Mouse (Mus musculus) MEL (cell line): ENCODE measurements around the gene Magi2. TPM values are rescaled to one million over a fixed set of nuclear protein-coding genes. Genes with fewer than 3 reads are reported as not detected.

Source experiments
- DNase-seq: peaks from one replicate; pipeline ENCODE4 v3.0.0; 2011; ENCODE audit warnings: low read depth, low spot score
- H3K27ac ChIP-seq: 2 replicates; pipeline ENCODE4 v1.5.1; 2012; ENCODE audit warnings: low read depth, mild to moderate bottlenecking, control low read depth, low read length, moderate library complexity; ENCODE audit not compliant: control insufficient read depth
- H3K27me3 ChIP-seq, 2 experiments: fragments of 150-350 bp in 1 of 2; sonication (generic) in 1 of 2; 2 replicates each; pipeline ENCODE4 v1.6.1; 2012; ENCODE audit warnings: low read length in 2 of 2, mild to moderate bottlenecking in 2 of 2, improper control_type of control experiment in 1 of 2, moderate library complexity in 1 of 2; ENCODE audit not compliant: insufficient read depth in 2 of 2, control insufficient read depth in 1 of 2
- H3K36me3 ChIP-seq, 2 experiments: 2 replicates each; pipeline ENCODE4 v1.6.1; 2012 to 2014; ENCODE audit warnings: low read length in 2 of 2, improper control_type of control experiment in 1 of 2, inconsistent platforms in 1 of 2, mild to moderate bottlenecking in 1 of 2; ENCODE audit not compliant: insufficient read depth in 2 of 2, control insufficient read depth in 1 of 2
- H3K4me1 ChIP-seq, 2 experiments: fragments of 150-350 bp in 1 of 2; sonication (generic) in 1 of 2; 2 replicates each; pipeline ENCODE4 v1.6.1; 2012; ENCODE audit warnings: low read length in 2 of 2, improper control_type of control experiment in 1 of 2, mild to moderate bottlenecking in 1 of 2; ENCODE audit not compliant: insufficient read depth in 2 of 2, control insufficient read depth in 1 of 2
- H3K4me3 ChIP-seq, 2 experiments: fragments of 150-350 bp in 1 of 2; sonication (generic) in 1 of 2; 2 replicates each; pipeline ENCODE4 v1.5.1; 2012; ENCODE audit warnings: low read depth in 2 of 2, low read length in 2 of 2, mild to moderate bottlenecking in 2 of 2, moderate library complexity in 2 of 2, control low read depth in 1 of 2, improper control_type of control experiment in 1 of 2; ENCODE audit not compliant: control insufficient read depth in 1 of 2, insufficient read depth in 1 of 2
- H3K79me2 ChIP-seq: 2 replicates; pipeline ENCODE4 v1.6.1; 2012; ENCODE audit warnings: mild to moderate bottlenecking, low read length, moderate library complexity; ENCODE audit not compliant: control insufficient read depth, poor library complexity, insufficient read depth
- H3K9ac ChIP-seq: 2 replicates; pipeline ENCODE4 v1.6.1; 2012; ENCODE audit warnings: low read depth, mild to moderate bottlenecking, control low read depth, low read length, moderate library complexity; ENCODE audit not compliant: control insufficient read depth, poor library complexity, severe bottlenecking
- H3K9me3 ChIP-seq: fragments of 150-350 bp; sonication (generic); replicated peaks from 2 replicates; pipeline ENCODE4 v1.6.1; 2012; ENCODE audit warnings: mild to moderate bottlenecking, low read length, improper control_type of control experiment, moderate library complexity; ENCODE audit not compliant: insufficient read depth
- BHLHE40 ChIP-seq: IDR thresholded peaks from 2 replicates; pipeline ENCODE4 v1.6.1; 2012; ENCODE audit warnings: low read depth, mild to moderate bottlenecking, inconsistent platforms, low read length, improper control_type of control experiment, borderline replicate concordance
- CHD2 ChIP-seq: IDR thresholded peaks from 2 replicates; pipeline ENCODE4 v1.6.1; 2011; ENCODE audit warnings: low read length, improper control_type of control experiment
- CTCF ChIP-seq, 3 experiments: IDR thresholded peaks in 2 of 3; conservative IDR thresholded peaks in 1 of 3; 2 replicates each; pipeline ENCODE4 v1.5.1; 2011 to 2012; ENCODE audit warnings: low read length in 3 of 3, low read depth in 2 of 3, mild to moderate bottlenecking in 2 of 3, improper control_type of control experiment in 1 of 3, inconsistent platforms in 1 of 3, mixed read lengths in 1 of 3, moderate library complexity in 1 of 3; ENCODE audit not compliant: control insufficient read depth in 1 of 3, insufficient read depth in 1 of 3, poor library complexity in 1 of 3, severe bottlenecking in 1 of 3
- E2F4 ChIP-seq: IDR thresholded peaks from 2 replicates; pipeline ENCODE4 v1.6.1; 2011; ENCODE audit warnings: low read depth, low read length, improper control_type of control experiment, borderline replicate concordance
- EP300 ChIP-seq, 2 experiments: IDR thresholded peaks; 2 replicates each; pipeline ENCODE4 v1.6.1; 2011; ENCODE audit warnings: improper control_type of control experiment in 2 of 2, low read length in 2 of 2, low read depth in 1 of 2, mild to moderate bottlenecking in 1 of 2
- GABPA ChIP-seq: IDR thresholded peaks from 2 replicates; pipeline ENCODE4 v1.6.1; 2012; ENCODE audit warnings: low read depth, mild to moderate bottlenecking, inconsistent platforms, low read length, improper control_type of control experiment, moderate library complexity
- GATA1 ChIP-seq: IDR thresholded peaks from 2 replicates; pipeline ENCODE4 v1.6.1; 2011; ENCODE audit warnings: low read depth, low read length, improper control_type of control experiment
- KAT2A ChIP-seq: conservative IDR thresholded peaks from 2 replicates; pipeline ENCODE4 v1.6.1; 2012; ENCODE audit warnings: low read depth, low read length, improper control_type of control experiment, inconsistent platforms
- MAFK ChIP-seq: IDR thresholded peaks from 2 replicates; pipeline ENCODE4 v1.6.1; 2011; ENCODE audit warnings: low read depth, mild to moderate bottlenecking, low read length, improper control_type of control experiment, borderline replicate concordance
- MAZ ChIP-seq: IDR thresholded peaks from 2 replicates; pipeline ENCODE4 v1.6.1; 2012; ENCODE audit warnings: low read depth, mild to moderate bottlenecking, inconsistent platforms, low read length, improper control_type of control experiment
- MYB ChIP-seq: IDR thresholded peaks from 2 replicates; pipeline ENCODE4 v1.6.1; 2011; ENCODE audit warnings: mild to moderate bottlenecking, low read depth, low read length, improper control_type of control experiment
- MYC ChIP-seq: IDR thresholded peaks from 2 replicates; pipeline ENCODE4 v1.6.1; 2011; ENCODE audit warnings: low read depth, mild to moderate bottlenecking, low read length, improper control_type of control experiment, moderate library complexity
- NELFE ChIP-seq: IDR thresholded peaks from 2 replicates; pipeline ENCODE4 v1.6.1; 2011; ENCODE audit warnings: low read depth, low read length, improper control_type of control experiment
- POLR2AphosphoS2 ChIP-seq: IDR thresholded peaks from 2 replicates; pipeline ENCODE4 v1.6.1; 2011; ENCODE audit warnings: low read length, improper control_type of control experiment
- RAD21 ChIP-seq: IDR thresholded peaks from 2 replicates; pipeline ENCODE4 v1.6.1; 2011; ENCODE audit warnings: mild to moderate bottlenecking, low read depth, low read length, improper control_type of control experiment
- RCOR1 ChIP-seq: IDR thresholded peaks from 2 replicates; pipeline ENCODE4 v1.6.1; 2012; ENCODE audit warnings: low read depth, mild to moderate bottlenecking, inconsistent platforms, low read length, improper control_type of control experiment
- SIN3A ChIP-seq: IDR thresholded peaks from 2 replicates; pipeline ENCODE4 v1.6.1; 2012; ENCODE audit warnings: low read length, improper control_type of control experiment, inconsistent platforms
- SMC3 ChIP-seq: IDR thresholded peaks from 2 replicates; pipeline ENCODE4 v1.6.1; 2011; ENCODE audit warnings: low read depth, low read length, improper control_type of control experiment
- TAL1 ChIP-seq: IDR thresholded peaks from 2 replicates; pipeline ENCODE4 v1.6.1; 2012; ENCODE audit warnings: mild to moderate bottlenecking, inconsistent platforms, low read length, moderate library complexity, mixed read lengths
- TBP ChIP-seq: IDR thresholded peaks from 2 replicates; pipeline ENCODE4 v1.8.0; 2011; ENCODE audit warnings: low read depth, low read length, improper control_type of control experiment
- TCF12 ChIP-seq: IDR thresholded peaks from 2 replicates; pipeline ENCODE4 v1.6.1; 2014; ENCODE audit warnings: low read depth, mild to moderate bottlenecking, inconsistent platforms, low read length, improper control_type of control experiment, moderate library complexity
- UBTF ChIP-seq: IDR thresholded peaks from 2 replicates; pipeline ENCODE4 v1.6.1; 2012; ENCODE audit warnings: low read depth, mild to moderate bottlenecking, inconsistent platforms, low read length, improper control_type of control experiment, moderate library complexity, borderline replicate concordance; ENCODE audit not compliant: insufficient read depth
- USF1 ChIP-seq: IDR thresholded peaks from 2 replicates; pipeline ENCODE4 v1.6.1; 2014; ENCODE audit warnings: low read depth, mild to moderate bottlenecking, inconsistent platforms, low read length, improper control_type of control experiment, moderate library complexity
- USF2 ChIP-seq, 2 experiments: IDR thresholded peaks; 2 replicates each; pipeline ENCODE4 v1.6.1; 2011 to 2012; ENCODE audit warnings: improper control_type of control experiment in 2 of 2, low read length in 2 of 2, borderline replicate concordance in 1 of 2, inconsistent platforms in 1 of 2, low read depth in 1 of 2, mild to moderate bottlenecking in 1 of 2; ENCODE audit not compliant: insufficient read depth in 1 of 2
- ZC3H11A ChIP-seq: IDR thresholded peaks from 2 replicates; pipeline ENCODE4 v1.6.1; 2012; ENCODE audit warnings: low read depth, mild to moderate bottlenecking, inconsistent platforms, low read length, improper control_type of control experiment
- ZKSCAN1 ChIP-seq: IDR thresholded peaks from 2 replicates; pipeline ENCODE4 v1.6.1; 2012; ENCODE audit warnings: low read depth, mild to moderate bottlenecking, inconsistent platforms, low read length, improper control_type of control experiment, moderate library complexity
- ZNF384 ChIP-seq: IDR thresholded peaks from 2 replicates; pipeline ENCODE4 v1.6.1; 2012; ENCODE audit warnings: low read depth, mild to moderate bottlenecking, inconsistent platforms, low read length, improper control_type of control experiment
- polyA plus RNA-seq, 2 experiments: library from polyadenylated mRNA; stranded (reverse) in 1 of 2; unstranded in 1 of 2; fragments of >175 nt in 1 of 2; fragments of >200 nt in 1 of 2; gene quantifications; 2 replicates each; pipeline versions ENCODE4 v1.2.1 to v1.2.4; 2012; ENCODE audit warnings: low replicate concordance in 2 of 2, low read depth in 1 of 2; ENCODE audit not compliant: insufficient read length in 2 of 2, insufficient read depth in 1 of 2, missing spikeins in 1 of 2
- total RNA-seq: library from RNA; depleted of rRNA; stranded (reverse); fragments of 300-350 nt; gene quantifications from 2 replicates; pipeline ENCODE4 v1.2.3, GENCODE M21; 2012

Magi2 gene
- total and polyA plus RNA-seq, 3 experiments, result 0.46 to 0.47 TPM; not detected in 1

- Histone ChIP-seq H3K79me2 (no peaks in the 10 kb centered on the region), H3K9me3 (no peaks in the 10 kb centered on the region)
Observed at GRCm38 (mm10) chr5:20751696-20752095, 1524.9 kb downstream of the Magi2 start.

GRCm38 (mm10) chr5:20753096-20753495 lies 1526.3 kb downstream of the Magi2 start:
- no peak overlapping the region for H3K4me3 ChIP-seq
- no peaks in the 10 kb centered on the region for H3K4me1 ChIP-seq
- H3K36me3 ChIP-seq, result no peaks in the 10 kb centered on the region
- no peaks in the 10 kb centered on the region for H3K79me2 ChIP-seq
- no peak for TF ChIP-seq NELFE
- no peak for TF ChIP-seq RAD21
- no peak for TF ChIP-seq TBP
- no peak for TF ChIP-seq USF1
- no peak for TF ChIP-seq BHLHE40
- no peak for TF ChIP-seq MYB
- TF ChIP-seq SIN3A, result no peak
- no peak for TF ChIP-seq MYC
- TF ChIP-seq POLR2AphosphoS2, result no peak
- TF ChIP-seq USF2 (IDR thresholded peaks at IDR 0.05; ENCODE audit: borderline replicate concordance in 1 of 2, insufficient read depth in 1 of 2, low read depth in 1 of 2, low read length in 2 of 2), result no peak
- TF ChIP-seq MAZ, result no peak
- no peak for TF ChIP-seq CHD2
- no peak for TF ChIP-seq GATA1
- no peak for TF ChIP-seq ZC3H11A
- no peak for TF ChIP-seq TAL1
- TF ChIP-seq TCF12, result no peak
- no peak for TF ChIP-seq GABPA
- TF ChIP-seq, all 39 proteins: peak for 0
- H3K9me3 ChIP-seq, result no peaks in the 10 kb centered on the region
- no peak for DNase-seq
- no peak overlapping the region for H3K9ac ChIP-seq
- H3K27ac ChIP-seq, result no peak overlapping the region
- H3K27me3 ChIP-seq, result no peaks in the 10 kb centered on the region

More at GRCm38 (mm10) chr5:20751696-20752095, 1524.9 kb downstream of the Magi2 start:
- H3K4me1 ChIP-seq, result no peaks in the 10 kb centered on the region
- no peak overlapping the region for H3K9ac ChIP-seq
- H3K4me3 ChIP-seq, result no peak overlapping the region
- no peak overlapping the region for H3K27ac ChIP-seq
- H3K36me3 ChIP-seq, result no peaks in the 10 kb centered on the region
- DNase-seq, result no peak
- no peak for TF ChIP-seq TAL1
- no peak for TF ChIP-seq ZNF384
- TF ChIP-seq RCOR1, result no peak
- no peak for TF ChIP-seq BHLHE40
- no peak for TF ChIP-seq MYC
- TF ChIP-seq E2F4, result no peak
- no peak for TF ChIP-seq RAD21
- no peak for TF ChIP-seq KAT2A
- TF ChIP-seq CTCF (IDR thresholded peaks at IDR 0.05 in 2 of 3, conservative IDR thresholded peaks at IDR 0.05 in 1 of 3; ENCODE audit: control insufficient read depth in 1 of 3, insufficient read depth in 1 of 3, low read depth in 2 of 3, low read length in 3 of 3, poor library complexity in 1 of 3, severe bottlenecking in 1 of 3), result no peak
- no peak for TF ChIP-seq EP300 (IDR thresholded peaks at IDR 0.05; ENCODE audit: low read depth in 1 of 2, low read length in 2 of 2)
- no peak for TF ChIP-seq UBTF
- TF ChIP-seq MAFK, result no peak
- TF ChIP-seq POLR2AphosphoS2, result no peak
- TF ChIP-seq SMC3, result no peak
- TF ChIP-seq GABPA, result no peak
- no peak for TF ChIP-seq ZKSCAN1
- no peaks in the 10 kb centered on the region for H3K27me3 ChIP-seq
